Mouse (Mus musculus) bone marrow macrophage, adult 2 months (primary cell): ENCODE results near the gene Olfr525.

Experiments used
- CTCF ChIP-seq: IDR thresholded peaks from 2 replicates; pipeline ENCODE4 v1.5.1; 2012; ENCODE audit warnings: low read depth, mild to moderate bottlenecking, low read length, moderate library complexity
- POLR2A ChIP-seq: IDR thresholded peaks from 2 replicates; pipeline ENCODE4 v1.6.1; 2012; ENCODE audit warnings: mild to moderate bottlenecking, low read depth, low read length, borderline replicate concordance

DNA sequence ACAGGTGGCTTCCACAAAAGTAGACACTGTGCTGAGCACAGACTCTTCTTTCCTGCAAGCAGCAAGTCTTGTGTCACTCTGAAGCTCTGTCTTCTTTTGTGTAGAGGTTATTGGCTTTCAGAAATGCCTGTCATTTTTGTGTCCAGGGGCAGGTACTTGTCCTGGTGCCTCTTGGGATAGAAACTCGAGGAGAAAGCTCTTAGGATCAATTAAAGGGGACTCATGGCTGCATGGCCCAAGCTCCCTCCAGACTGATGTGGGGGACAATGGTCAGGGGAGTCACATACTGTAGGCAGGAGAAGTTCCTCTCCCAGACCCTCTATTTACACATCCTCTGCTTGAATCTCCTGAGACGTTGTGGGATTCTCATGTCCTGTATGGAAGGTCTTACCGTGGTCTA is 40.9 kb downstream of the Olfr525 start, which contains the start of gene Olfr60:
- TF ChIP-seq CTCF: no peak
- TF ChIP-seq POLR2A: no peak
